Mouse (Mus musculus): Measurements from ENCODE around the gene Eid1.

Eid1 gene

DNA sequence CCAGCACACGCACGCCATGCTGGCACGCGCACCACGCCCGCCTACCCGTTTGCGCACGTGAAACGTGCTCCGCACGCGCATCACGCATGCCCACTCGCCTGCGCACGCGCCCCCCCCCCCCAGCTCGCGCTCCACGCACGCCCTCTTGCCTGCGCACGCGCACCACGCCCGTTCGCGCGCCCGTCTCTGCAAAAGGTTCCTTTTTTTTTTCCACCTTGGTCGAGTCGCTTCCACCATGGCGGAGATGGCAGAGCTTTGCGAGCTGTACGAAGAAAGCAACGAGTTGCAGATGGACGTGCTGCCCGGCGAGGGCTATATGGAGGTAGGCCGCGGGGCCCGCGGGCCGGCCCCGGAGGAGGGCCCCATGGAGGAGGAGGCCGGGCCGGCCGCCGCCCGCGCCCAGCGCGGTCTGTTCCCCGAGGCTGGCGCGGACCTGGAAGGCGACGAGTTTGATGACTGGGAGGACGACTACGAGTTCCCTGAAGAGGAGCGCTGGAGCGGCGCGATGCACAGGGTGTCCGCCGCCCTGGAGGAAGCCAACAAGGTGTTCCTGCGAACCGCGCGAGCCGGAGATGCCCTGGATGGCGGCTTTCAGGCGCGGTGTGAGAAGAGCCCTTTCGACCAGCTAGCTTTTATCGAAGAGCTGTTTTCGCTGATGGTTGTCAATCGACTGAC lies at the start of gene Eid1:
Gene Eid1 (plus strand): TSS at position 139 of the 675 bp plus-strand sequence.
- DNase-seq, result peak; percentile 83

DNA sequence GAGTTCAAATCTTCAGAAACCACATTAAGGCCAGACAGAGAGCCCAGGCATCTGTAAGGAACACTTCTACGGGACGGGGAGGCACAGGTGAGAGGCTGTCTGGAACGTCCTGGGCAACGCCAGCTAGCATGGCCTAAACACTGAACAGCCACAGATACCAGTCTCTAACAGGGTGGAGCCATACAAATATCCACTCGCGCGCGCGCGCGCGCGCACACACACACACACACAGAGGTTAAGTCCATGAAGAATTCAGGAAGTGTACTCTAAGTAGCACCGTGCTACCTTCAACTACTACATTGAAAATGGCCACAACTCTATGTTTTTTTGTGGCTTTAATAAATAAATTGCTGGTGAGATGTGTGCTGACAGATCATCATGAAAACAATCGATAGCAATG lies 49.7 kb upstream of the Eid1 start:
- no peak for DNase-seq

DNA sequence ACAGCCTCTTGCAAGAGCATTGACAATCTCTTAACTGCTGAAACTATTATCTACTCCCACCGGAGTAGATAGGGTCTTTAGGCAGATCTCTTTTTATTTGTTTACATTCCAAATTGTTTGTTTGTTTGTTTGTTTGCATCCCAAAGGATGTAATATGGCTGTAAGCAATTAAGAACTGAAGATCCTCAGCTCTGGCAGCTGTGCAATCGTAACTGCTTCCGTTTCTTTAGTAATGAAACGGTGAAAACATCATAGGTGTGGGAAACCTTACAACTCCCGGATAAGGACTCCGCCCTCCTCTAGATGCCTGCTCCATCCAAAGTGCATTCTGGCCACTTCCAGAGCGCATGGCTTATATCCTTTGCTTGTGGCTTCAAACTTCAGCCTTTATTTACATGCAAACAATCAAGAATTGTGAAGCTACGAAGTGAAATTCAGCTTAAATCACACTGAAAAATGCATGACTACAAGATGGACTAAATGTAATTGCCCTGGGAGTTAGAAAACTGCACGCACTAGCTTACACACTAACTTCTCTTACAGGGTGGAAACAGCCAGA lies 48.7 kb upstream of the Eid1 start:
- no peak for DNase-seq

DNA sequence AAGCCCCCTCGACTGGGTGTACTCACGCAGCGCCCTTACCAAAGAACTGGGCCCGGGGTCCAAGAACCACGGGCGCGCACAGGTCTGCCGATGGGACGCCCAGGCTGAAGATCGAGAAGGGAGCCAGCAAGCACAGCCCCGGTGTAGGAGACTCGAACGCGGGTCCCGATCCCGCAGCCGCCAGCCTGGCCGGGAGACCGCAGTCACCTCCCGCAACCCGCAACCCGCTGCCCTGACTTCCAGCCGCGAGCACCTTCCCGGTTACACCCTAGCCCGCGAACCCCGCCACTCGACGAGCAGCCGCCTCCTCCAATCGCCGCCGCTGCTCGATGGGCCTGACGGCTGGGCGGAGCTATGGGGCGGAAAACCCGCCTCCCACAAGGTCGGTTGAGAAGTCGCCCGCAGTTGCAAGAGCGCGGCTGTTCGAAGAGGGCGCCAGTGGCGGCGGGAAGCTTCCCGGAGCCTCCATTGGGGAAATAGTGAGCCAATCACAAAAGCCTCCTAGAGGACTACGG lies 48.0 kb upstream of the Eid1 start, which contains the start of gene Cep152:
Gene Cep152 (minus strand): TSS at position 277 of the 515 bp plus-strand sequence.
- DNase-seq, result peak; percentile 98

DNA sequence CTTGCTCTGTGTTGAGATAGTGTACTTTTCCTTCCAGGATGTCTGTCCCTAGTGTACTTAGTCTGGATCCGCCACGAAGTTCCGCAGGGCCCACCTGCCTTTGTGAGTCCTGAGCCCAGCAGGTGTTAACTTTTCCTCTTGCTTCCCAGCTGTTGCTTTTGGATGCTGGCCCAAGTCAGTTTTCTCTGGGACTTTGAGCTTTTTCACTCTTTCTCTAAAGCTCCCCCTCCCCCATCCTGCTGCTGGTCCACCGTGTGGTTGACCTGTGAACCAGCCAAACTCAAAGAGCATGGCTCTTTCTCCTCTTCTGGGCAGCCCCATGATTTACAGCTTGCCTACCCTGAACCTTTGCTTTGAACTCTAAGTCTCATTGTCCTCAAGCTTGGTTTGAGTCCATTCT lies 46.4 kb upstream of the Eid1 start:
- no peak for DNase-seq

DNA sequence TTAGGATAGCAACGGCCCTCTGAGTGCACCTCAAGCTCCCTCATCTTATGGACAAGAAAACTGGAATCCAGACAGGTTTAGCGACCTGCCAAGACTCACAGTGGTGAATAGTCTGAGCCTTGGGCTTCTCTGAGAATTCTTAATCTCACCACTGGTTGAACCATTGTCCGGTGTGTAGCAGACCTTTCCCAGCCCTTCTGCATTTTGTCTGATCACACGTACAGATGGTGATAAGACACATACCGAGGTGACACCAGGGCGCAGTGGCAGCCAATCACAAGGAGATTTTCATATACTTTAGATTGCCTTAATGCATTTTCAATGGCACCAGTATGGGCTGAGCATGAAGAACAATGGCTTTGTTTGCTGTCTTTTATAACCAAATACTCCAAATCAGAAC lies 44.4 kb upstream of the Eid1 start:
- no peak for DNase-seq

DNA sequence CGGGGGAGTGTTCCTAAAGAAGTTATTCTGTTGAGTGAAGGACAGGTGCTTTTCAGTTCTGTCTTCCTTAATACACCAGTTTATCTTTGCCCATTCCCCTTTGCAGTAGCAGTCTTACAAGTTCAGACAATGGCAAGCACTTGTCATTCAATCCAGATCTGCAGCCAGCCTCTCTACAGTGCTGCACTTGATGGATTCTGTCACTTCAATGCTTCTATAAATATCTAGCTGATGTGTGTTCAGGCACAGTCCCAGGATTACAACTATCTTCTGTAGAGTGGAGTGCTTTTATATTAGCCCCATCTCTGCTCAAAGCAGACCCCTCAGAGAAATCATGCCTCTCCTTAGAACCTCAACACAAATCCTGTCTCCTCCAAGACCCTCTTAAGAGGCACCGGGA lies 42.9 kb upstream of the Eid1 start:
- DNase-seq, result no peak

DNA sequence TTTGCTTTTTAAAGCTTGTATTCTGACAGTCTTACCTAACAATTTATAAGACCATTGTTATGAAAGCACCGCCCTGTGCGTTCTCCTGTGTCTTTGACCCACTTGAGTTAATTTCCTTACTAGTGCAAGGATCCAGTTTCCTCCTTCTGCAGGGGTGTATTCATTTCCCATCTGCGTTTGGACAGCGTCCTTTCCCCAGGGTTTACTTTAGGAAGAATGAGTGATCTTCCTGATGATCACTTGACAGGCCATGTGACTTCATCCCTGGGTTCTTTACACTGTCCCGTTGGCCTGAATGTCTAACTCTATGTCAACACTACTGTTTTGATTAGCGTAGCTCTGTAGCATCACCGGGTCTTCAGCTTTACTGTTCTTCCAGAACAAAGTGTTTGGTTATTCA lies 35.6 kb upstream of the Eid1 start:
- no peak for DNase-seq

DNA sequence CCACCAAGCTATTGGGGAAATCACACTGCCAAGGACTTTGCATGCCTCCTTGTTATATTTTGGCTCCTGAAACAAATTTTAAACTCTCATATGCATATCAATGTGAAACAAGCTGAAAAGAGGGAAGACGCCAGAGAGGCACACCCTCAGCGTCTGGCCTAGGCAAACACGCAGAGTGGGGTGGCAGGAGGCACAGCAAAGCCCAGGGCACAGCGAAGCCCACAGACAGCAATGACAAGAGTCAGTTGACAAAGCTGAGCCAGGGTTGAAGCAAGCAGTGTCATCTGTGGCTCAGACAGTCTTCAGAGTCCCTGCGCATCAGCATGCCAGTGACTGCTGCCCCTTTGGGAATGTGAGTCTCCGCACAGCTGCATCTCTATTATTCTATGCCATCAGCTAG lies 28.0 kb upstream of the Eid1 start:
- no peak for DNase-seq

DNA sequence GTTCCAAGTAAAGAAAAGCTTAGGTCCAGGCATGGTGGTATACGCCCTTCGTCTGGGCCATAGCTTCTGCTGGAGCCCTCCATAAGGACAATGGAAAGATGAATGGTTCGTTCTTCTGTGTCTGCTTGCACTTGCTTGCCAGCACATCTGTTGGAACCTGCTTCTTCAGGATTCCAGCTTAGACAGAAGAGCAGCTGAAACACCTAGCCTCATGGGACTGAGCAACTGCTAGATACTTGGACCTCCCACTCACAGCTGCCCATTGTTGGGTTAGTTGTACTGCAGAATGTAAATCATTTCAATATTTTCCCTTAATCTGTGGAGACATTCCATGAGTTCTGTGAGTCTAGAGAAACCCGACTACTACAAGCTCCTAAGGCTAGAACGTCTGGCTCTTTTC lies 22.9 kb upstream of the Eid1 start:
- DNase-seq, result no peak

DNA sequence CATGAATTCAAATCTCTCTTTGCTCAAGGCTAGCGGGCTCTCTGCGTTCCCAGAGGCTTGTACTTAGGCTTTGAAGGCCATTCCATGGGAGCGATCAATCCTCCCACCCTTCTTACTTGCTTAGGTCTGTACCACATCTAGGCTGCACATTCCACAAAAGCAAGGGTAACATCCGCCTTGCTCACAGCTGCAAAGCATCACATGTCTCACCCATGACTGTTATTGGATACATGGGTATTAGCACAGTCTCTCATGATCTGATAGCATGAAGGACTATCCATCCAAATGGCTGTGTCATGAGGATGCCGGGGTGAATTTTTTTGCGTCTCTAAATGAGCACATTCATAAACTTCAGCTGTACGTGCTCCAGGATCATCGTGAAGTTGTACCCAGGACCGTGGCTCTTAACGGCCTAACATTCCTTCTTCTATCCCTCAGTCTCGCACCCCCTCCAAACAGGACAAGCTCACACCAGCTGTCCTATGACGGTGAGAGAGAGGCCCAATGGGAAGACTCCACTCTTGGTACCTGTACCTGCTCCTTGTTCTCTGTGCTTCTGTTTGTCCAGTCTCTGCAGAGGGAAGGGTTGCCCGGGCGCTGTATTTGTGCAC lies 22.0 kb upstream of the Eid1 start:
- DNase-seq, result no peak

DNA sequence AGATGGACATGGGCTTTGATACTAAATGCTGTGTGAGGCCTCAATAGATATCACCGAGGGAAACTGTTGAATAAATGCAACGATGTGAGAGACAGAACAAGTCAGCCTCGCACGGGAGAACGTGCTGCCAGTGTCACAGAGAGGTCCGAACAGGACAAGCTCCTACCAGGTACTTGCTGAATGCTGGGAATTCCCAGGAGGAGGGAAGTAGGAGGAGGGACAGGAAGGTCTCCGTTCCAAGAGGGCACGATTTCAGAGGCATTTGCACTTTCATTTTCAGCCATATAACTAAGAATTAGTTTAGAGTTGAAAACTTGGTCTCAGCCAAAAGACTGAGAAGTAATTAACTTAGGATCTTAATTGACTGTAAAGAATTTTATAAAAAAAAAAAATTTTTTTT lies 21.3 kb upstream of the Eid1 start:
- no peak for DNase-seq

DNA sequence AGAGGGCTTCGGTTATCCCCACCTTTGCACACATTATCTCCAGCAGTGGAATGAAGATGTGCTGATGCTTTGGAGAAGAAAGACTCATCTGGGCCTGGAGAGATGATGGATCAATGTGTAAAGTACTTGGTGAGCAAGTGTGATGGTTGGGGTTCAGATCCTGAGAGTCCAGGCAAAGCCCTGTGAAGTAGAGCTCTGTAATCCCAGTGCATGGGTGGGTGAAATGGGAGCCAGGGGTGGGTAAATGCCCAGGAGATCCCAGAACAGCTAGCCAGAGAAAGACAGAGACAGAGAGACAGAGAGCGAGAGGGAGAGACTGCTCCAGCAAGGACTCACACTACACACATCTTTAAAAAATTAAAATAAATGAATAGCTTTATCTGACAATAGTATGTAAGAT lies 19.6 kb upstream of the Eid1 start:
- no peak for DNase-seq

DNA sequence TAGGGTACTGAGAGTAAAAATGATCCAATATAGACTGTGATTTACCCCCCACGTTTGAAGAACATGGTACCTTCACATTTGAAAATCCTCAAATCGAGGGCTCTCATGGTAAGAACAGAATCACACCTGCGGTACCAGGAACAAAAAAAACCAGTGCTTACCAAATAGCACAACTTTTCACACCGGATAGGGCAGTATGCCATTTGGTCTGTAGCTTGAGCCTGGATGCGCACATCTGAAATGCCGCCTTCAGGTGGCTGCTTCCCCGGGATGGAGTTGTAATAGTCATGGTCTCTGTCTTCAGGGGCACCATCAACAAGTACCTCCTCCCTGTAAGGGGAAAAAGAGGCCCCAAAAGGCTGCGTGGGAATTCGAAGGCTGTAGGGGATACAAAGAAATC lies 17.5 kb upstream of the Eid1 start:
- DNase-seq, result no peak

DNA sequence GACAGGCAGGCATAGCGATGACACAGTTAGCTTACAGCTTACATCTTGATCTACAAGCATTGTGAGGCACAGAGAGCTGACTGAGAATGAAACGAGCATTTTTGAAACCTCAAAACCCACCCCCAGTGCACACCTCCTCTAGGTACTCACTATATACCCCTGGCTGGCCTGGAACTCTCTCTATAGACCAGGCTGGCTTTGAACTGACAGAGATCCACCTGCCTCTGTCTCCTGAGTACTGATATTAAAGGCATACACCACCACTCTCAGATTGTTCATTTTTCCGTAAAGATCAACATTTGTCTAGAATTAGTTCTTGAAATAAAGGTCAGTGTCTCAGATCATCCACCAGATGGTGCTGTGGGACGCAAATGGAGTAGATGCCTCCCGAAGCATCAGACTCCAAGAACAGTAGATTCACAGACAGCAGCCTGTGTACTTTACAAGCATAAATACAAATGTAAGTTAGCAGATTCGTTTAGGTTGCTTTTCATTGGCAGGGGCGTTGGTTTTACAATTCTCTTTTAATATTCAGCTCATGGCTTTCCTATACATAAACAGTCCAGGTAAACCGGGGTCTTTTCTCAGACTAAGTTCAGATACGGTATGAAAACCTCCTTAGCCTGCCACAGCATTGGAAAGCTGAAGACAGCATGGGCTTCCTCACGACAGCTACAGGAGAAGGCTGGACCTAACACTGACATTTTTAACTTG lies 12.9 kb upstream of the Eid1 start:
- peak; percentile 72 for DNase-seq

DNA sequence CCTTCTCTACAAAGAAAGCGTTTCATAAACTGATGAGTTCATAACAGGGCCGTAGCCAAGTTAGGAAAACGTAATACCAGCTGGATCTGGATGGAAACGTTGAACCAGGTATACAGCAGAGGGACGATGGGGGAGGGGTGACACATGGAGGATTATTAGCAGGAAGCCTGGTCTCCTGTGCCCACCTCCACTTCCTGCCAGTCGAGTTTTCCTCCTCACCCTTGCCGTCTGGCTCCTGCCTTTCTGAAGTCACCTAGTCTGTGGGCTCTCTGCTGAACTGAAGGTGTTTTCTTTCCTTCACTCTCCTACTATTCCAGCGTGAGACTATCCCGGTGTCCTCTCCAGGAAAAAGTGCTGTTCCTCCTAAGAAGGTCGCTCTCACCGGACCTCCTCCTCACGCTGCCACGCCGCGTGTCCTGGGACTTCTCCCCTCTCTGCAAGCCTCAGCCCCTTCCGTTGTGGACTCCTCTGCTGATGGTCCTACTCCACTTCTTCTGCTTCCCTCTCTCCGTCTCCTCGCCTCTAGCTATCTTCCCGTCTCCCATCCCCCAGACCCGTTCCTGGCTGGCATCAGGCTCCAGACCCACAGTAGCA lies 12.3 kb upstream of the Eid1 start:
- DNase-seq, result peak; percentile 14

DNA sequence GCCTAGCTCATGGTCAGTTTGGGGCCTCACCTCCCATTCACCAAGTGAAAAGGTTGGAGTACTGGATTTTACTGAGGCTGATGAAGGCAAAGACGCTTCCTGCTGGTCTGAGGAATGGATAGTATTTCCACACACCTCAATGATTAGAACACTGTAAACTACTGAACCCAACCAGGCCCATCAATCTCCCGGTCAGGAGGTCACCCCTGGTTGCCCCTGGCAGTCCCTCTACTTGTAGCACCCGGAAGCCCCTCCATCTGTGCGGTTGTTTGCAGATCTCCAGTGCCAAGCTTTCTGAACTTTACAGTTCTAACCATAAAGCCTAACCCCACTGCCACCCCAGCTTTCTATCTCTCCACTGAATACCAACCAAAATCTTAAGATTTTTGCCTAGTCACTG lies 11.7 kb upstream of the Eid1 start:
- DNase-seq, result no peak

DNA sequence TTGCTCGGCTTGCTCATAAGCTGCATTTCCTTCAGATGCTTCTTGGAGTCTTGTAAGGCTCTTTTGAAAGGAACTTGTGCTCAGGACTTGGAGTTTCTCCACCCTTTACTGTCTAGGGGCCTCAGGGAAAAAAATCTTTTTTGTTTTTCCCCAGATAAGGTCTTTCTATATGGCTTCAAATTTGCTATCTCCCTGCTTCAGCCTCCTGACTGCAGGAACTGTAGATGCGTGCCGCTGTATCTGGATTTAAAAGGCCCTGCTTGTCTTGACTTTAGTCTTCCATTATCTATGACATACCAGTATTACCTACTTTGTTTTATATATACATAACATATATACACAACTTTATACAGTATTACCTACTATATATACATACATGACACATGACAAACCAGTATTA lies 10.4 kb upstream of the Eid1 start:
- no peak for DNase-seq

DNA sequence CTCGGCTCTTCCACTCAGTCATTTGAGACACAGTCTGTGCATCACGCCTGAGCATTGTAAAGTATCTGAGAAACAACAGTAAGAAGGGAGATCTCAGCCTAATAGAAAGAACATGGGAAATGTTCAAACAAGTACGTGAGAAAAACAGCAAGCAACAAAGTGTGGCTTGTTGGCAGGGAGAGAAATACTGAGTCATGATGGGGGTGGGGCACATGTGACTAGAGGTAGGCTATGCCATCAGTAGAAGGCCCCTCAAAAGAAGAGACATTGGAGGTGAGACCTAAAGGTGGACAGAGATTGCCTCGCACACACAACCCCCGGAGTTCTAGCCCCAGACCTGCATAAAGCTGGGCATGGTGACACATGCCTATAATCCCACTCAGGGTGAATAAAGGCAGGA lies 7.7 kb upstream of the Eid1 start:
- no peak for DNase-seq

DNA sequence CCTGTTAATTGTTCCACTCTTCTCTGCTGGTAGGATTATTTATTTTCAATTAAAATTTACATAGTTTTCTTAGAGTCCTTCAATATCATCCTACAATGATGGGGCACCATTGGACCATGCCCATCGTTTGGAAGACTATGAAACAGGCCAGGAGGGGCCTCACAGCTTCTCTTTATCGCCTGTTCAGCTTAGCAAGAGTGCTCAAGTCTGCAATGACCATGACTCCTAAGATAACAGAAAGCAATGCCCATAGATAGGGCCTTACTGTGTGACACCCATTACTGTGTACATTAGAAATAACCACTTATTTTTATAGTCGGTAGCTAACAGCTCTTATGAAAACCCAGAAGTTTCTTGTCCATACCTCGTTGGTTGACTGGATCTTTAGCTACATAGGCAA lies 7.0 kb upstream of the Eid1 start:
- no peak for DNase-seq

DNA sequence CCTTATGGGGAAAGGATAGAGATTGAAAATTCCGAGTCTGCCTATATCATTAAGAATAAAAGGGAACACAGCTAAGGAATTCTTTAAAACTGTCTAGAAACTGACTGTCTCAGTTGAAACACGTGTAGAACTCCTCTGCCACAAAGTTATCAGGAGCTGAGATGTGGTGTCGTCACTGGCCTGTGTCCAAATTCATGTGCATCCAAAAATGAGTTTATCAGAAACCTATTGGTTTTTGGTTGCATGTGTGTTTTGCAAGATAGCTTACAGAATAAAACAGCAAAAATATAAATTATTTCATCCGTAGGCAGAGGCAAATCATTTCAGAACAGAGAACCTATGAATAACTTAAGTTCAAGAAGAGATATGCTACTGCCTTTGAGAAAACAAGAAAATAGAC lies 6.2 kb upstream of the Eid1 start:
- DNase-seq, result no peak

DNA sequence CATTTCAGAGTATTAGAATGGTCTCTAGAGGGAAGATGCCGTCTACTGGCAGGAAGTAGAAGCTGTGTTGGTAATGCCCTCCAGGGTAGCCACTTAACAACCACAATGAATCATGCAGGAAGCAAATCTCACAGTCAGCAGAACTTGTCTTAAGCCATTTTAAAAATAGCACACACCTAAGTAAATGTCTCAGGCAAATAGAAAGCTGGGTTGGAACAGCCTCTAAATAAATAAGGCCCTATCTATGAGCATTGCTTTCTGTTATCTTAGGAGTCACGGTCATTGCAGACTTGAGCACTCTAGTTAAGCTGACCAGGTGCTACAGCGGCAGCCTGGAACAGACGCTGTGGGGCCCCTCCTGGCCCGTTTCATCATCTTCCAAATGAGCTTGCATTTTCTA lies 5.7 kb upstream of the Eid1 start:
- no peak for DNase-seq

DNA sequence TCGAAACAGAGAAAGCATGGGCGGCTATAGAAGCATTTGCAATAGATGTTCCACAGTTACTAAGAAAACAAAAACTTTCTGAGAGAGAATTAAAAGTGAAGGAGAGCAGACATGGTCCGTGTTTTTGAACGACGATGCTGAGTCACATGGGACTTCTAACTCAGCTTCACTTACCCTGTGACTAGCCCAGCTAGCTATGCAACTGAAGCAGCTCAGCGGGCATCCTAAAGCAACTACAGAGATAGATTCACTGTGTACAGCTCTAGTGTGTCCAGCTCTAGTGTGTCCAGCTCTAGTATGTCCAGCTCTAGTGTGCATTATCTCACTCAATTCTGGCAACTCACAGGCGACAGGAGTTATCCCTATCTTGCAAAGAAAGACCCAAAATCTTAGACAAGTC lies 5.2 kb upstream of the Eid1 start:
- DNase-seq, result no peak

DNA sequence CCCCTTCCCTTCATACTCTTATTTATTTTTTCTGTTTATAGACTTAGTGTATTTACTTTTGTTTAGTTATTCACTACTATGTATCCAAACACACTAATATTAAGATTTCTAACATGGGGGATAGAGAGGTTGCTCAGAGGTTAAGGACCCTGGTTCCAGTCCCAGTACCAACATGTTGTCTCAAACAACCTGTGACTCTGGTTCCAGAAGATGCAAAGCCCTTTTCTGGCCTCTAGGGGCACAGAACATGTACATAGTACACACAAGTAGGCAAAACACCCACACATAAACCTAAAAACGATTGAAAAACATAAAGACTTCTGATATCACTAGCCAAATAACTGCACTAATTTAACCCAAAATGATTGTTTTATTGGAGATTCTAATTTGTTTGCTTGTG lies 2.0 kb upstream of the Eid1 start:
- no peak for DNase-seq

Data from cerebellum, adult 8-10 months (tissue).